Mouse (Mus musculus): Measurements from ENCODE around the gene Serpina9.
A peak's percentile ranks its signal among the peaks of the same experiment; 100 is the strongest.

Gene Serpina9

GRCm38 (mm10) chr12:104013620-104014019 lies at the start of gene Serpina9:
Serpina9 (minus strand) TSS chr12:104013755.
- no peak for DNase-seq (ENCODE audit: low spot score in 2 of 2)

GRCm38 (mm10) chr12:104061862-104062261 lies 48.3 kb upstream of the Serpina9 start:
- DNase-seq (ENCODE audit: low spot score in 2 of 2): no peak

GRCm38 (mm10) chr12:104060126-104060525 lies 46.6 kb upstream of the Serpina9 start:
- no peak for DNase-seq (ENCODE audit: low spot score in 2 of 2)

DNA sequence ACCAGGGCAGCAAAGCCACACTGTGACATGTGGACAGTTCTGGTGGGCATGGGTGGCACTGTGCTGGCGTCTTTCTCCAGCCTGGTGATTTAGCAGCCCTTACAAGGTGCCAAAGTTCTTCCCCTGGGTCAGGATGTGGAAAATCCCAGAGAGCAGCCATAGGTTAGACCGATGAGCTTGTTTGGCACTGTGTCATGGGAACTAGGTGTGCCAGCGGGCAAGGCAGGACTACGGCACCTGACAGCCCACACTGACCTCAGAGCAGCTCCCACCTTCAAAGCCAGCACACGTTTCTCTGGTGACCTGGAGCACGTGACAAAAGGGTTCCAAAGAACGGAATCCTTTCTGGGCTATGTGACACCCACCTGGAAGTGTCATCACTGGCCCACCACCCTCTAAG lies 44.0 kb upstream of the Serpina9 start:
- no peak for DNase-seq (ENCODE audit: low spot score in 2 of 2)

GRCm38 (mm10) chr12:104057050-104057449 lies 43.5 kb upstream of the Serpina9 start:
- DNase-seq (ENCODE audit: low spot score in 2 of 2): no peak

- DNase-seq (ENCODE audit: low spot score in 2 of 2): no peak
Measured at GRCm38 (mm10) chr12:104055755-104056154, 42.2 kb upstream of the Serpina9 start.

DNA sequence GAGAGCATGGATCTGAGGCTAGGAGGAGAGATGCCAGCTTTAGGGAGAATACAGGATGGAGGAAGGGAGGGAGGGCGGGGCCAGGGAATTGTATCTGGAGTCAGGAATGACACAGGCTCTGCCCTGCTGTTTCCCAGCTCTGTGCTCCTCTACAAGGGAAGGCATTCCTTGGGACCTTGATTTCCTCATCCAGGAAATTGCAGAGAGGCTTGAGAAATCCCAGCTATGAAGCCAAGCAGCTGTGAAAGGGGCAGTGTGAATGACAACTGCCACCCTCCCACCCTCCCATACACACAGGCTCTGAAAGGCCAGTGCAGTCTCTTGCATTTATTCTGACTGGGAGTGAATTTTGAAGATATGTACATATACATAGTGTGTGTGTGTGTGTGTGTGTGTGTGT lies 40.4 kb upstream of the Serpina9 start:
- DNase-seq (ENCODE audit: low spot score in 2 of 2): no peak

DNA sequence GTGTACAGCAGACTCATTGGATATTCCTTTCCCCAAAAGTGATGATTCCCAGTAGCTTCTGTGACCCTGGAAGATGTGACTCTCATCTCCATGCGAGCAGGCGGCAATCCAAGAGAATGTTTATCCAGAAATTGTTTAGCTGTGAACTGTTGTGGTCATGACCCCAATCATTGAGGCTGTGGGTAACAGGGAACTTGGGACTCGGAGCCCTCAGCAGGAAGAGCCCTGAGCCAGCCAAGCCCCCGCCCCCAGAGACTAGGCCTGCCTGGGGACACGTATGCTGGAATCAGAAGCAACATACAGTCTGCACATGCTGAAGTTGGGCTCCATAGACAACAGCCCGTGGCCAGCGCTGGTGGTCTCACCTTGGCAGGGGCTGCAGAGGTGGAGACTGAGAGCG lies 32.2 kb upstream of the Serpina9 start:
- no peak for DNase-seq (ENCODE audit: low spot score in 2 of 2)

DNA sequence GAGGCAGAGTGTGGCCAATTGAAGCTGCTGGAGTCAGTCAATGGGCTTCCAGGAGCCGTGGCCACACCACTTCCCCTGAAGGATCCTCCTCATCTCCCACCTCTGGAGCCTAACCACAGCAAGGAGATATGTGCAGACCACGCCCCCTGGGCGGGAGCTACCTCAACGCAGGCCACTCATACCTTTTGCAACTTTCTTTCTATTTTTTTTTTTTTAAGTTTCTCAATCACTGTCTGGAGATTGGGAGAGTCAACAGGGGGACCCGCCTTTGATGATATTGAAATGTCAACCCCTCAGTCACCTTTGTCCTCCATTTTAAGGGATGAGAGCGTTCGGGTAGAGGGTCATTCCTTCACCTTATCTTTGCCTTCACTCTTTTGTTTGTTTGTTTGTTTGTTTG lies 30.8 kb upstream of the Serpina9 start, which contains the start of gene Serpina12:
Serpina12 (minus strand) TSS at position 101 of the 400 bp plus-strand sequence.
- DNase-seq (ENCODE audit: low spot score in 2 of 2): no peak

GRCm38 (mm10) chr12:104042753-104043152 lies 29.2 kb upstream of the Serpina9 start:
- DNase-seq (ENCODE audit: low spot score in 2 of 2): no peak

DNA sequence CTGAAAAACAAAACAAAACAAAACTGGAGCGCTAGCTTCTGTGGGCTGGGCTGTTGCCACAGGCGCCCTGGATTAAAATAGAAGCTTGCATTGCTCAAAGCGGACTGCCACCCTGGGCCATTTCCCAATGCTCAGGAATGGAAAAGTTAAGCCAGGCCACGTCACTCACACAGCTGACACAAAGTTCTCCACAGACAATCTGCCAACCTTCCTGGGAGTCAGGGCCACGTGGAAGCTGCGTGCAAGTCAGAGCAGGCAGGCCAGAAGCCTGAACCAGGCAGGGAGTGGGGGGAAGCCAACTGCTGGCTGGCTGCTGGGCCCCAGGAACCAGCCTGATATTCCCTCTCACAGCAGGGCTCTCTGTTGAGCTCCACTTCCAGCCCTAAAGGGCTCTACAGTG lies 27.8 kb upstream of the Serpina9 start:
- no peak for DNase-seq (ENCODE audit: low spot score in 2 of 2)

- DNase-seq (ENCODE audit: low spot score in 2 of 2): no peak
Measured at GRCm38 (mm10) chr12:104038181-104038580, 24.6 kb upstream of the Serpina9 start.

DNA sequence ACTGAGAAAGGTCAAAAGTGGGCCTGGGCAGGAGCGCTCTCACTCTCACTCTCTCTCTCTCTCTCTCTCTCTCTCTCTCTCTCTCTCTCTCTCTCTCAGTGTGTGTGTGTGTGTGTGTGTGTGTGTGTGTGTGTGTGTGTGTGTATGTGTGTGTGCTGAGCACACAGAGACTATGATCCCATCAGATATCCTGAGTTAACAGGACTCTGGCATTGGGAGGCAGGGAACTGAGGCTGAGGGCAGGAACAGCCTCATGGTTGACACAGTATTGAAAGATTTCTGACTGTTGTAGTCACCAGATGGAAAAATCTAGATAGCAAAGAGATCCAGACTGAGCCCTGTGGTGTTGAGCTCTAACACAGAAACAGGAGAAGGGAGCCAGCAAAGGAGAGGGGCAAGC lies 20.2 kb upstream of the Serpina9 start:
- no peak for DNase-seq (ENCODE audit: low spot score in 2 of 2)

DNA sequence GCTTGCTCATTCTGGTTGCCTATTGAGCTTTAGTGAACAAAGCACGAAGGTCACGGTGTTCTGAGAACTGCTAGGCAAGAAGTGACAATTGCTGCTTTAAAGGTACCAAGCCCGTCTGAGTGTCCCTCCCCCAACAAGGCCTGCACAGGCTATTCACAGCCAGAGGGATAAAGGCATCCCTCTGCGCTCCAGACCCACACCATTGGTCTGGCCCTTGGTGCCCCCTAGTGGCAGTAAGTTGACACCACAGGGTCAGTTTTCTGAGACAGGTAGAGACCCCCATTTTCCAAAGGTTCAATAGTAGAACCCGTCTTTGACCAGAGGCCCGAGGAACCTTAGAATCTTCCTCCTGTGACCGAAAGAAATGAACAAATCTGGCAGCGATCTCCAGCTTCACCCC lies 16.4 kb upstream of the Serpina9 start:
- DNase-seq (ENCODE audit: low spot score in 2 of 2): no peak

- no peak for DNase-seq (ENCODE audit: low spot score in 2 of 2)
Measured at GRCm38 (mm10) chr12:104015280-104015679, 1.7 kb upstream of the Serpina9 start.

DNA sequence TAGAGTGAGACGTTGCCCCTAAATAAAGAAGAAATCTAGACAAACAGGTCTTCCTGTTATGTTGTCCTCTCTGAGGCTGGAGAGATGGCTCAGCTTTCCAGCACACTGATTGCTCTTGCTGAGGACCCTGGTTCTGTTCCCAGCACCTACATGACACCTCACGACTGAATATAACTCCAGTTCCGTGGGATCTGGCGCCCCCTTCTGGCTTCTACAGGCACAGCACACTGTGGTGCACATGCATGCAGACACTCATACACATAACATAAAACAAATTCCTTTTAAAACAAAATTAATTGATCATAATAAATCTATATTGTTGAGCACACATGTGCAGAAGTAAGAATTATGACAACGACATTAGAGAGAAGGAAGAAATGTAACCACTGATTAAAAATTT lies 8.9 kb downstream of the Serpina9 start:
- DNase-seq (ENCODE audit: low spot score in 2 of 2): no peak

DNA sequence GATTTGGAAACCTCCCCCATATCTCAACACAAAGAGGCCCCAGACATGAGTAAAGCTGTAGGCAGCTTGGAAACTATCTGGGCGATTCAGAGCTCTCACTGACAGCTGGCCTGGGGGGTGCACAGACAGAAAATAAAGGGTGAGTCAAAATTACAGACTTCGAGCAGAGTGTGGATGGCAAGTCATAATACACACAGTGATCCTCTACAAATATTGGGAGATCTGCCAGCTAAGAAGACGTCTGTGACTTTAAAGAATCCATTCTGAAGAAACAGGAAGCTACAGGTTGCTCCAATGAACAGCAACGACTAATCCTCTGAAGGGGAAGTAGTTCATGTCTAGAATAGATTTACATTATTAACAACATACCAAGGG lies 10.3 kb downstream of the Serpina9 start:
- no peak for DNase-seq (ENCODE audit: low spot score in 2 of 2)

DNA sequence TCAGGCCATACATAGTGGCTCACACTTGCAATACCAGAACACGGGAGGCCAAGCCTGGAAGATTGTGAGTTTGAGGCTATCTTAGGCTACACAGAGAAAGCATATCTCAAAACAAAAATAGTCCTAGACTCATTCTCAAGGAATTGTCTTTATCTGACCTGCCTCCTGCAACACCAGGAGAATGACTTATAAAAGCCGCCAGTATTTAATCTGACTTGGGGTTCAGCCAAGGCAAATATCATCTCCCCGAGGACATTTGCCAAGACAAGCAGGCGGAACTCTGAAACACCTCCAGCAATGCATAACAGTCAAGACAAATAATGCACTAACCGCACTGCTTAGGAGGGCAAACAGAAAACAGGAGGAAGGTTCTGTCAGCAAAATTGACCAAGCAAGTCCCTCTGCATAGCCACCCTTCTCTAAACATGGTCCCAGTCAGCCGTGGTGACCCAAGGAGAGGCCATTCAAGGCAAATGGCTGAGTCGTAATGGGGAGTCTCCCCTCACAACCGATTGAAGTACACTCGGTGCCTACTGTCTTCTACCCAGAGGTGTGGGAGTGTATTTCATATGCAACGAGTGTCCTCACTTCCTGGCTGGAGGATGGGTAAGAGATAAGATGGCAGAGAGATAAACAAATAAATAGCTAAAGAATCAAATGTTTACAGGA lies 10.9 kb downstream of the Serpina9 start:
- DNase-seq (ENCODE audit: low spot score in 2 of 2): no peak

GRCm38 (mm10) chr12:104000594-104000993 lies 13.0 kb downstream of the Serpina9 start:
- DNase-seq (ENCODE audit: low spot score in 2 of 2): no peak

DNA sequence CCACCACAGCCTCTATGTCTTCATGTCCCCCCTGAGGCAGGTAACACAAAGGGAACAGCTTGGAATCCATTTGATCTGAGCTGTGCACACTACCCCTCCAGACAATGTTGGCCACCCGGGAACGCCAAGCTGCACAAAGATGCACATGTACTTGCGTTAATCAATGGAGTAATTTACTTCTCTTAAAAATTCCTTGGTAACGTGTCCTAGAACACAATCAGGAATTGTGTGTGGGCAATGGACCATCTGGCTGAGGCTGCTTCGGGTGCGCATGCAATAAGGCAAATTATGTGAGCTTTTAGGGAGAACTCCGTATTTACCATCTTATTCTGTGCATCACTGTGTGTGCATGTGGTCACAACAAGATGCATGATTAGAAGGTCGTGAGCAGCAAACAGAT lies 13.9 kb downstream of the Serpina9 start:
- no peak for DNase-seq (ENCODE audit: low spot score in 2 of 2)

DNA sequence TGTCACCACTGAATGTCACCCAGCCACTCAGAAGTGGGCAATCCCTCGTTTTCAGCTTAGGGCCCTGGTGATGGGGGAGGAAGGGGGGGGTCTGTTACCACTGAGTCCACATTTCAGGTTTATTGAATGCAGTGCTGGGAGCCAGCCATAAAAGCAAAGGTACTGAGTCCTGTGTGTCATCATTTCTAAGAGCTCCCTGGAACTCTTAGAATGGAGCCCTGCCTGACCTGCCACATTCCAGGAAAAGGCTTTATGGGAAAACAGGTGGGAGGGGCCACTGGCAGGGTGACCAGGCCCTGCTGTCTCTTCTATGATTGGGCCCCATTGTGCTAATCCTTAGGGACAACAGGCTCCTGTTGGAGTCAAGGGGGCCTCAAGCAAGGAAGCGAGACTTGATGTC lies 17.0 kb downstream of the Serpina9 start:
- DNase-seq (ENCODE audit: low spot score in 2 of 2): no peak

- peak in 1 of 2 experiments; percentile 29 for DNase-seq (ENCODE audit: low spot score in 2 of 2)
Measured at GRCm38 (mm10) chr12:103995292-103996072, 18.1 kb downstream of the Serpina9 start.

- DNase-seq (ENCODE audit: low spot score in 2 of 2): no peak
Measured at GRCm38 (mm10) chr12:103992945-103993344, 20.6 kb downstream of the Serpina9 start.
